Mouse (Mus musculus) G1E (cell line): Measurements from ENCODE around the gene Sult2b1.

Experiments used
- CTCF ChIP-seq: IDR thresholded peaks from 2 replicates; pipeline ENCODE4 v1.5.1; 2012; ENCODE audit warnings: low read depth, low read length, inconsistent platforms, mixed read lengths
- GATA1 ChIP-seq: IDR thresholded peaks from 2 replicates; pipeline ENCODE4 v1.6.1; 2012; ENCODE audit warnings: borderline replicate concordance, low read length, inconsistent platforms, mixed read lengths
- GATA2 ChIP-seq: IDR thresholded peaks from 2 replicates; pipeline ENCODE4 v1.6.1; 2012; ENCODE audit warnings: low read depth, low read length, inconsistent platforms, borderline replicate concordance
- TAL1 ChIP-seq: conservative IDR thresholded peaks from 2 replicates; pipeline ENCODE4 v1.6.1; 2012; ENCODE audit warnings: low read depth, low read length, inconsistent platforms, mixed read lengths

DNA sequence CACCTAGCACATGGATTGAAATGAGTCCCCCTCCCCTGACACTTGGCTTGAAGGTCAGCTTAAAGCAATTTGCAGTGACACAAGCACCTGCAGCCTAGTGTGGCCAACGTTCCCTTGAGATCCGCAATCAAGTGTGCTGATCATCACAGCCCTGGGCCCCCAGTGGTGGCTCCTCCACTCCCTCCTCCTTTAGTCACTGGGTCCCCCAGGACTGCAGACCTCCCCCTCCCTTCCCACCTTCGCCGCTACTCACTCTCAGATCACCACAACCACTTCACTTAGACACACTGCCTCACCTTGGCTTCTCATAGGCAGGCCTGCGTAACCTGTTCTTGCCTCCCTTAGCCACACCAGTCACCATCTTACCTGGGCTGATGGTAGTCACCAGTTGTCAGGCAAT lies 21.5 kb upstream of the Sult2b1 start:
- no peak for TF ChIP-seq GATA1
- no peak for TF ChIP-seq CTCF
- no peak for TF ChIP-seq TAL1
- TF ChIP-seq GATA2: no peak
